Mouse (Mus musculus) left cerebral cortex, adult 18-20 months (tissue): Measurements from ENCODE around the gene Itpr1. TPM values are rescaled to one million over a fixed set of nuclear protein-coding genes. Genes with fewer than 3 reads are reported as not detected.

Source experiments
- DNase-seq, 2 experiments: peaks; one replicate each; pipeline ENCODE4 v3.0.0; 2021 to 2022; ENCODE audit warnings: low spot score in 2 of 2, mixed read lengths in 1 of 2
- total RNA-seq, 2 experiments: library from RNA; stranded (reverse); gene quantifications; 2 replicates each; pipeline ENCODE4 v1.2.3; 2021

Gene Itpr1
- total RNA-seq, 2 experiments from 2014 or later, result 477 to 491 TPM

DNA sequence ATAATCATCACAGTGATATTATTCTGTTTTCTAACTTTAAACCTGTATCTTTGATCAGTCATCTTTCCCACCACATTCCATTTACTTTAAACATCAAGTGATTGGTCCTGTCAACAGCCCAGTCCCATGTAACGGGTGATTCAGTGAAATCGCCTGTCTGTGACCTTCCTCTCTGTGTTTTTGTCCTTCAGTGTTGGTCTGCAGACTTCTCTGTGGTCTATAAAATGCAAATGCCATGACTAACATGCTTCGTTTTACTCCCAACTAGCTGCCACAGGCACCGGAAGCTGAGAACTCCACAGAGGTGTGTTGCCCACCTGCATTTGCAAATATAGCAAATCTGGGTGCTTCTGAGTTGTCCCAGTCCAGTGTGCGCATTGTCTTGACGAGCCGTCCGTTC, 218.3 kb downstream of the Itpr1 start:
- no peak for DNase-seq

DNA sequence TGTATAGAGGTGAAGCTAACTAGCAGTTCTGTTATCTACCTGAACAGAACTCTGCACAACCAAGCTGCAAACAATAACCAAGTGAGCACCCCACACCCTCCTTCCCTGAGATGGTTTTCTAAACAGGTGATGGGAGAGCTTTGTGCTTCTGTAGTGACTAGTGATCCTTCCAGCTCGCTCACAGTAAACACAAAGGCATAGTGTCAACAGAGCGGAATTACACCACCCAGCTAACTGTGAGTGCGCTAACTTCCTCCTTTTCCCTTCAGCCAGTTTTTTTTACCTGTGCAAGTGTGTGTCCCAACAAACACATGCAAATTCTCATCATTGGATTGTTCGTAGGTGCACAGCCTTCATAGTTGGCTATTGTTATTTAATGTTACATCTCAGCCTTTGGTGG, 219.9 kb downstream of the Itpr1 start:
- no peak for DNase-seq

DNA sequence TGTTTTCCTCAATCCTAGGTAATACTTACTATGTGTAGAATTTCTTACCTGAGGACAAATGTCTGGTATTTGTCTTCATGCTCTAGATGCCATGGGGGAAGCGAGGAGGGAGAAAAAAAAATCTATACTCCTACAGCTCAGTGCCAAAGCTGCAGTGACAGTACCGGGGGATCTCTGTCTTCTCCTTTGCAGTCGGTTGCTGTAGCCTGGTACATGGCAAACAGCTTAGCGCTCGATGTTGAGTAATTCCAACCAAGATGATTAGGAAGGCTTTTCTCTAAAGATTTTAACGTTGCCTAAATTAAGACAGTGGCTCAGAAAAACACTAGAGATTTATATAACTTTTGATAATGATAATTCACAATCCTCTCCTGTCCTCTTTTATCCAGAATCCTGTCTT, 221.9 kb downstream of the Itpr1 start:
- no peak for DNase-seq

DNA sequence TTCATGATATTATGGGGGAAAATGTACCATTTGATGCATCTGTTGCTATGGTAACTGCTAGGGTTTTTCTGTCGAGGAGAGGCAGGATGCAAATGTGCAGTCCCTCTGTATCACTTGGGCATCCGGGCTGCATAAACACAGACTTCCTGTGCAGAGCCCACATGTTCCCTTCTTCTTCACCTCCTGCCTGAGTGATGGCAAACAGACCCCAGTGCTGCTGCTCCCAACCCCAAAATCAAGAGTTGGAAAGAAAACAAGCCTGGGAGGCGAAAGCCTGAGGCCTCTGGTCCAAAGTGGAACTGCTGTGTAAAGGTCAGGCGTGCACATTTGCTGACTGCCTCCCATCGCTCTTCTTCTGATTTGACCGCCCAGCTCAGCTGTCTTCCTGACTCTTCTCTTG, 222.6 kb downstream of the Itpr1 start:
- peak in 1 of 2 experiments; percentile 44 for DNase-seq

DNA sequence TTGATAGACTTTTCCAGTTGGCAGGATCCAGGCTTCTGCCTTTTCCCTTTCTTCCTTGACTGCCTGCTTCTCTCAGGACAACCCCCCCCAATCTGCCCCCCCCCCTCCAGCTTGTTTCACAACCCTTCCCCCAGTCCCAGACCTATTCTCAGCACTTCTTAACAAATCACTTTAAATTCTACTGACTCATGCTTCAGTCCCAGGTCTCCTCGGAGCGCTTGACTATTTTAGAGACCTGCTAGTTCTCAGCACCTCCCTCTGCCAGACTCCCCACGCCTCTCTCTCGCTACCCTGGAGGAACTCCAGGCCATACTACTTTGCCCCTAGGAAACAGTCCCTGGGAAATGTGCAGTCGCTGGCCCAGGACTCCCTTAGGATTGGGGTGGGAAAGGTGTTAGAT, 223.7 kb downstream of the Itpr1 start:
- peak; percentile 31 to 50 for DNase-seq

DNA sequence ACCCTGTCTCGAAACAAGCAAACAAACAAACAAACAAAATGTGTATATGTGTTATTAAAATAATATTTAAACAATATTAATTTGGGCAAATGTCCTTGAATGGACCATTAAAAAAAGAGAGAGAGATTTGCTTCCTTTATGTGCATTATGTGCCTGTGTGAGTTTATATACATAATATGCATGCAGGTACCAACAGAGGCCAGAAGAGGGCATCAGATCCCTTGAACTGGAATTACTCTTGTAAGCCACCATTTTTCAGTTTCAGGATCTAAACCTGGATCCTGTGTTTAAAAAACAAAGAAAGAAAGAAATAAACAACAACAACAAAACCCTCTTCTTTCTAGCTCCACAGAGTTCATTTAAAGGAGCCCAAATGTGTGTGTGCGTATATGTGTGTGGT, 228.4 kb downstream of the Itpr1 start:
- no peak for DNase-seq

DNA sequence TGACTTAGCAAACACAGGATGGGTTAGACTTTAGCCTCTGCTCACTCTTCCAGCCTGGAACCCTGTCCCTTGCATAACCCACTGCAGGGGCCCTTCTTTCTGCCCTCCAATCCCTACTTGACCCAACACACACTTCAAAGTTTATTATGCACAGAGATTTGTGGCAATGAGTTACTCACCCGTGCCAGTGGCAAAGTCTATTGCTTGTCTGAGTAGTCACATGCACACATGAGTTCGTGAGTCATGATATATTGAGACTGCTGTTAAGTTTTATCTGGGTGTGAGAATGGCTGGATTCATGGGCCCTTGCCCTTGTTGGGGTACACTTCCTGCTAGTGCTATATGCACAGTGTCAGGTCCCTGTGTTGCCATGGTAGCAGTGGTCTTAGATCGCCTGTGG, 229.4 kb downstream of the Itpr1 start:
- no peak for DNase-seq

DNA sequence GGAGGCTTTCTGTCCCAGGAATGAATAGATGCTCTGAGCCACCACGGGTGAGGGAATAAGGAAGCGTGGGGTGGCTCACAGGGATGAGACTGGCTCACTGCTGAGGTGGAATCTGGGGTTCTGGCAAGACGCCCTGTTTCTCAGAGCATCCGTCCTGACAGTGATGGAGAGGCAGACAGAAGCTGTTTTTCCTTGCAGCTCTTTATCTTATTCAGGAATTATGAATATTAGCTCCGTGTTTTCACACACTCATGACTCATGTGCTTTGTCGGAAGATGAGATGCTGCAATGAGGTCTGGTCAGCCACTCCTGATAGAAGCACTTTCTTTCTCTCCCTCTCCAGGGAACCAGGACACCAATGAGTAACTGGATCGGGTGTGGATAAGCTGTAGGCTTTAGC, 231.5 kb downstream of the Itpr1 start:
- DNase-seq, result peak; percentile 69 to 71

DNA sequence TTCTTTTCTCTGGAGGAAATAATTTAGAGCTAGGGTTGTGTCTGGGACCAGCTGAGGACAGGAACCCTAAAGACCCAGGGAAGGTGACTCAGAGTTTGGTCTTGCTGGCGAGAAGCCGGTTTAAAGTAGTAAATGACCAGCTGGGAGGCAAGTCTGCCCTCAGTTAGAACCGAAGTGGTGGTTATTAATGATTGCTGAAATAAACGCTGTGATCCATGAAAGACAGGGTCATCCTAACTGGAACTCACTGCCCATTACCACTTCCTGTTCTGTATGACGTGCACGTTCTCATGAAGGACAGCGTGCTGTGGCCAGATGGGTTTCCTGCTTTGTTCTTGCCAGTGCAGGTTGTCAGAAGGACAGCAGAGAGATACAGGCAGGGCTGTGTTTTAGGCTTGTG, 232.1 kb downstream of the Itpr1 start:
- DNase-seq, result no peak

DNA sequence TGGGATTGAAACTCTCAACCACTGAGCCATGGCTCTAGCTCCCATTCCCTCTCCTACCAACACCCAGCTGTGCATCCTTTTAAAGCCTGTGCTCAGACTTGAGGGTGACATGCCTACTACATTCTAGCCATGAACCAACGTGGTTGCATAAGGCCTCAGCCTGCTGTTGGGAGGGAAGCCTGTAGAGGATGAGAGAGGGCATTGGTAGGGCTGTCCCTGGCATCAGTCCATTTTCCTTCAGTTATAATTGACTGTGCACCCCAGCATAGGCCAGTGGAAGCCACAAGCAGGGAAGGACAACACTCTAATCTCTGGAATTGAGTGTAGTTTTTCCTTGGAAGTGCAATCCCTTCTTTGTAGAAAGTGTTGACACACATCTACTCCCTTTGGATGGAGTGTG, 233.9 kb downstream of the Itpr1 start:
- DNase-seq, result no peak

DNA sequence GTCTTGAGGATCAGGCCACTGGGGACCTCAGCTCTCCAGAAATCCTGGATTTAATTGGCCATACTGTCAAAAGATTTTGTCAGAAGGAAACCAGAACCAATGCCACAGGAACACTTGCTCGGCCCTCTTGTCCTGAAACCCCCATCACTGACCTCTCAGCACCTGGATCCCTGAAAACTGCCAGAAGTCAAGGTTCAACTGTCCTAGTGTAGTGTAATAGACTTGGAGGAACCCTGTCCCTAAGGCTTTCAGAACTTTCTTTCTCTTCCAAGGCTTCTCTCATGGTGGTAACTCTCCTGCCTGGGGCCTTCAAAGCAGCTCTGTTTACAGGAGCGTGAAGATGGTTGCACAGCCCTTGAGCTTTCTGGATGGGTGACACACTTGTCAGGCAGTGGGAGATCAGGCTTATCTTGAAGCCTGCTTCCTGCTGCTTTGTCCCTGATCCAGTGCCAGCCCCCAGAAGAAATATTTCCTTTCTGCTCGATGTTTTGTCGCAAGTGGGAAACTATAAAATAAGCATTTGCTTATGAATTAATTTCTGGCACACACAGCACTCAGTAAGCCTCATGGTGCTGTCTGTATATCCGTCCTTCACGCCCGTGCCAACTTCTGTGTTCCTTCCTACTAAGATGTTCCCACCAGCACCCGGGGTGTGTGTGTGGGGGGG, 234.4 kb downstream of the Itpr1 start:
- DNase-seq, result peak; percentile 42 to 49

DNA sequence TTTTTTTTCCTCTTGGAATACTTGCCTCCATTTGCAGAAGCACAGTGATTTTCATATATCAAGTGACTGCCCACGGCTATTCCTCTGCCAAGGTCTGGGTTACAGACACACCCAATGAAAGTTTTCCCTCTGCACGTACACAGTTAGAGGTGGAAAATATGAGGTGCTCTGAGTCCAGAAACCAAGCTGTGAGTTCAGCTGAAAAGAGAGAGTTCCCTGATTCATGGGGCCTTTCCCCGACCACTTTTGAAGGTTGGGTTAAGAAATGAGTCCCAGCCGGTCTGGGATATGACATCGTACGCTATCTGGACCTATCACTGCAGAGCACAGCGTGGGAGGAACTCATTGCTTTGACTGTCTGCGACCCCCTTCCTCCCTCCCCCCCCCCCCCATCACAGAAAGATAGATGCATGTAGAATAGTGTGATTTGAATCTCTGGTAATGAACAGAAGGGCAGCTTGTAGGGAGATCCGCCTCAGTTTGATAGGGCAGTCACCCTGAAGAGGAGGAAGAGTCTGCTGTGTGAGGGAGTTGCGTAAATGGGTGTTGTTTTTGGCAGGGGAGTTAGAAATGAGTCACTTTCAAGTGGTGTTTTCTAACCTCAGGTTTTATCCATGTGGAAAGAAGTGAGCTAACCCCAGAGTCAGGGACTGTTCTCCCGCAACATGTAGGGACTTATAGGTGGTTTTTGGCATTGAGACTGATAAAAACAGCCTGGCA, 235.3 kb downstream of the Itpr1 start:
- no peak for DNase-seq

DNA sequence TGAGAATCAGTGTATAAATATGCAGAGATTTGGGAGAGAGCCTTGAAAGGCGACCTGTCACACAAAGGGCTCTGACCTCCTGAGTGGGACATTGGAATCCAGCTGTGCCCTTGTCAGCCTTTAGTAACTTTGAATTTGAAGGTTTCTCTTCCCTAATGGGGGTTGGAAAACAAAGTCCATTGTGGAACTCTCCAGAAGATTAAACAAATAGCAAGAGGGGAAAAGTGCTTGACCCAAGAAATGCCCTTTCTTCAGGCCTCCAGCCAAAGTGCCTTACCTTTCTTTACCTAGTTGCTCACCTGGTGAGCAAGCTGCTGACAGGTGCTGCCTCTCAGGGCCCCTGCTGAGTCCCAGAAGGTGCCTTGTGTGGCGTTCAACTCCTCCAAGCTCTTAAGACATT, 236.0 kb downstream of the Itpr1 start:
- no peak for DNase-seq

DNA sequence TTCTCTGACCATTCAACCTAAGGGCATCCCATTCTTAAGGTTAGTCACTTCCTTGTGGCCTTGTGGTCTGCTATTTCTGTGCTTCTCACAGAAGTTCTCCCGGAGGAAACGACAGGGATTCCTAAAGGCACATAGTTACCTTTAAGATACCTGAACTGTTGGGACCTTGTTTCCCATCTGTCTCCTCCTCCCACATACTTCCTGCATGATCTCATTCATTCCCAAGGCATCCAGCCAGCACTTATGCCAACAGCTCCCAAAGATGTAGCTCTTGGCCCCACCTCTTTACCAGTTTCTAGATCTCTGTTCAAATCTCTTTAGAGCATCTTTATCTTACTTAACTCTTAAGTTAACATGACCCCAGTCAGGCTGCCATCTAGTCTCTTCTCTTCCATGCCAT, 238.6 kb downstream of the Itpr1 start:
- DNase-seq, result peak; percentile 45 to 49

DNA sequence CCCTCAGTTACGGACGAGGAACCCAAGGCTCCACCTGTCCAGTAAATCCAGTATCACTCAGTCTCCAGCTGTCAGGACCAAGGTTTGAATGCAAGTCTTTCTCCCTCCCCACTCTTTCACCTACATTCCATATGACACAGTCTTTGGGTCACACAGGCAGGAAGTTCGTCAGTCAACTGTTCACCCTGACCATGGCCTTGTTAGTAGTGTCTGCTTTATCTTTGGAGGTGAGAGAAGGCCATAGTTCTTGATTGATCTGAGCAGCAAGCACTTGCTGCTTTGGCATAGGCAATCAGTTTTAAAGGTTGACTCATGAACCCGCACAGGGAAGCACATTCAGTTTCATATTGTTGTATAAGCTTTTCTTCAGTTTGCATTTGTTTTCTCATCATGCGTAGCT, 240.7 kb downstream of the Itpr1 start:
- DNase-seq, result no peak

DNA sequence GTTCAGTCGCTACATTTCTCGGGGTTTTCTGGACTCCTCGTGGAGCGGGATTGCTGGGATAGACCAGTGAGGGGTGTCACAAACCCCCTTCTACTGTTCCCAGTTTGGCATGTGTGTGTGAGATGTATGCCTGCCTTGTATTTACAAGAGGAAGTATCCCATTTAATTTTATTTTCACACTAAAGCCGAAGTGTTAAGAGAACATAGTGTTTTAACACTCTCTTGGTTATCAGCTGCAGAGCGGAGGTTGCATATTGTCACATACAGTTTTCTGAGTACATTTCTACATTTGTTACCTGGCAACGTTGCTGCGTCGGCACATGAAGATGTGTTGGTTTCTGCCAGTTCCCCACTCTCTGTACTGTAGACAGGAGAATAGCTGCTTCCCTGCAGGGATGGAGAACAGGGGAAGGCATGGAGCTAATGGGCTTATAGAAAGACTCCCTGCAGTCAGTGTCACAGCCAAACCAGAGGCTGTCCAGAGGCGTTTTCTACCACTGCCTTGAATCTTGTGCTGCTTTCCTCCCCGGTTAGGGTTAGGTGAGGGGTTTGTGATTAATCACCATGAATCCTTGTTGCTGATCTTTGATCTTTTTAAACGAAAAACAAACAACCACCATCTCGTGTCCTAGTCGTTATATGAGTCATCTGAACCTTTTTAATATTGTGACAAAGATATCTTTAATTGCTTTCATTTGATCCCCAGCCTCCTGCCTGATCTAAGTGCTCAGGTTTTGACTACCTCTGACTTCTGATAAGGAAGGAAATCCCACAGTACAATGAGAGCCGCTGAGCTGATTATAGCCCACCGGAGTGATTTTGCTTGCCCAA, 241.4 kb downstream of the Itpr1 start:
- DNase-seq, result peak; percentile 59 to 78

DNA sequence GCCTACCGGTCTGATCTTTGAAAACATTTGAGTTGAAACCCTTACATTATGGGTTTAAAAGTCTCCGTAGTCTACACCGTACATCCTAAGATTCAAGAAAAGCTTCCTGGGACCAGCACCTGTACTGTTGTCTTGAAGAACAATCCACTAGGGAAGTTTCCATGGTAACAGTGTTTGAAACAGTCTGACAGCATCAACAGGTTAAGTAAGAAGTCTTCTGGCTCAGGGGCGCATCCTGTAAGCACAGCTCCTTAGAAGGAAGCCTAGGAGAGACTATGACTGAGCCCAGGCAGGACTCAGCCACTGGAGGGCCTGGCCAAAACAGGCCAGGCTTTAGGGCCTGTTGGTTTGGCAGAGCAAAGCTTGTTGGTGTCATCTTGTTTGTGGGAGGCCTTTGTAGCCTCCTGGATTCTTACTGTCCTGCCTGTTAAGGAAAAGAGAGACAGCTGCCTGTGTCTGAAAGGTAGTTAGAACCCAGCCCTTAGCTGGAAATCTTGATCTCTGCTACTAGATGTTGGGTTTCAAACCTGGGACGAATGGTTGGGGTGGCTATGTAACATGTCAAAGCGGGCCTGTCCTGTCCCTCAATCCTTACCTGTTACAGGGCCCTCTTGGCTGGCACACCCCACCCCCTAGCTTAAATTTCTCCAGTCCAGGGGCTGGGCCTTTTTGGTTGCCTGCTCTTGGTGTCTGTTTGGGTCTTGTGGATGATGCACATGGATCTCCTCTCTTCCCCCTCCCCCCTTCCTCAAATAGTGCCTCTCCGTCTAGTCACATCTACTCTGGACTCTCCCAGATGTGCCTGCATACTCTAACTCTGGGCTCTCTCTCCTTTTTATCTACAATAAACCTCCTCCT, 242.3 kb downstream of the Itpr1 start:
- no peak for DNase-seq

DNA sequence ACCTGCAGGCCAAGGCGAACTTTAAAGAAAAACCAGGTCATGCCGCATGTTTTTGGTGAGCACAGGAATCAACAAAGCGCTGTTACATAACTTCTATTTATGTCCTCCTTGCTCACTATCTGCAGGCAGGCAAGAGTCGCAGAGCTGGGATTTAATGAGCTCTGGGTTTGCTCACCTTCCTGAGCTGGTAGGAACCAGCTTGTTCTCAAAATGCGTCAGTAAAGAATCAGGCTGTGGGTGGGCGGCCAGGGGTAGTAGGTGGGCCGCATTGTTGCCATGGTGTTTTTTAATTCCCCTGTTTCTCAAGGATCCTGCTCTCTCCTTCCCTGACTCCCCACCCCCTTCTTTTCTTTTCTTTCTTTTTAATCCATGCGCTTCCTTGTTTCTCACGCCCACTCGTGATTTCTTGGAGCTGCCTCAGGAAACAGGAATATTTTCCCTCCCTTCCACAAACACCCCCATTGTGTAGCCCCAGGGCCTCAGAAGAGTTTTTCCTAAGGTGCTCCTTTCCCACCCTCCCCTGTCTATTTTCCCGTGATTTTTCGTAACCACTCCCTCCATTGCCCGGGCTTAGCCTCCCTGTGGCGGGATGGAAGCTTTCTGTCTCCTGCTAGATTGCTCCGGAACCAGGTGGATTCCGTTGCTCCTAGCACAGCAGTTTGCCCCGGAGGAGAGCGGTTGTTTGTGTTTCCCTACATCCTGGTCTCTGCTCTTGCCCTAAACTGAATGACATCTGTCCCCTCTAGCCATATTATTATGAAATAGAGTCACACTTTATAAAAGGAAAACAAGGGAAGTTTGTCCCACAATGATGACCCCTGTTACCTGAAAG, 243.6 kb downstream of the Itpr1 start:
- peak; percentile 70 to 85 for DNase-seq

DNA sequence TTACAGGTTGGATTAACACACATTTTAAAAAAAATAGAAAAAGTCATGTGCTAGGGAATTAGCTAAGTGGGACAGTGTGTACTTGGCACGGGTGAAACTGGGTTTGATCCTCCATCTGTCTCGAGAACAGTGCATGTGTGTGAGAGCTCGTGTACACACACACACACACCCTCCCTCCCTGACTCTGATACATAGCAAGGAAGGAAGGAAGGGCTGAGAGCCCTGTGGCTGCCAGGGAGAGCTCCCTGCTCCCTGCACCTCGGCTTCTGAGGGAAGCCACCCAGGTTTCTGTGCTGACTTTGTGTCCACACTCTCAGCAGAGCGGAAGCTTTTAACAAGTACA, 244.1 kb downstream of the Itpr1 start:
- peak in 1 of 2 experiments; percentile 50 for DNase-seq

DNA sequence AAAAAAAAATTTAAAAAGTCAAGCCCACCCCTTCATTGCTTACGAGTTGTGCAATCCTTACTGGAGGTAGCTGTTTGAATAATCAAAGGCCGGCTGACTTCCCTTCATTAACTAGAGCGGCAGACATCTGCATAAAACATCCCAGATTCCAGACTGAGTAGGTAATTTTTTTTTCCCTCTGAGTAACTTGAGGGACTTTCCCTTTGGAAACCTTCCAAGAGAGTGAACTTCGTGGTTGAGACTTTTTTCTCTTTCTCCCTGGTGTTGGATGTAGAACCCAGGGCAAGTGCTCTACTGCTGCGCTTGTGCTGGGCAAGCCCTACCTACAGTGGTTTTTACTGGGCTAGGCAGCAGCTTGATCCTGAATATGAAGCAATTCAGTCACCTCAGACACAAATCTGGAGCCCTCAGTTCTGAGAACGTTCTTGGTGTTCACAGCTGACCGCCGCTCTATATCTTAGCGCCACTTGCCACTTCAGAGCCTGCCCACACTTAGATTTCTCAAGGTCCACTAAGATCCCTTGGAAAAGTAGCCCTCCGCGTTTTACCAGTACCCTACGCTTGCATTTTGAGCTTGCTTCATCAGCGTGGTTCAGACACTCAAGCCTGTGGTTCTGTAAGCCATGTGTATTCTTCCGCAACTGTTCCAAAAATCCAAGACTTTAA, 244.8 kb downstream of the Itpr1 start:
- DNase-seq, result no peak
